Mouse (Mus musculus): ENCODE results near the gene Pabpn1. TPM values are rescaled to one million over a fixed set of nuclear protein-coding genes. Genes with fewer than 3 reads are reported as not detected.
A peak's percentile ranks its signal among the peaks of the same experiment; 100 is the strongest.

Pabpn1 gene
- polyA plus RNA-seq, 1 experiment from 2014 or later = 165 TPM

DNA sequence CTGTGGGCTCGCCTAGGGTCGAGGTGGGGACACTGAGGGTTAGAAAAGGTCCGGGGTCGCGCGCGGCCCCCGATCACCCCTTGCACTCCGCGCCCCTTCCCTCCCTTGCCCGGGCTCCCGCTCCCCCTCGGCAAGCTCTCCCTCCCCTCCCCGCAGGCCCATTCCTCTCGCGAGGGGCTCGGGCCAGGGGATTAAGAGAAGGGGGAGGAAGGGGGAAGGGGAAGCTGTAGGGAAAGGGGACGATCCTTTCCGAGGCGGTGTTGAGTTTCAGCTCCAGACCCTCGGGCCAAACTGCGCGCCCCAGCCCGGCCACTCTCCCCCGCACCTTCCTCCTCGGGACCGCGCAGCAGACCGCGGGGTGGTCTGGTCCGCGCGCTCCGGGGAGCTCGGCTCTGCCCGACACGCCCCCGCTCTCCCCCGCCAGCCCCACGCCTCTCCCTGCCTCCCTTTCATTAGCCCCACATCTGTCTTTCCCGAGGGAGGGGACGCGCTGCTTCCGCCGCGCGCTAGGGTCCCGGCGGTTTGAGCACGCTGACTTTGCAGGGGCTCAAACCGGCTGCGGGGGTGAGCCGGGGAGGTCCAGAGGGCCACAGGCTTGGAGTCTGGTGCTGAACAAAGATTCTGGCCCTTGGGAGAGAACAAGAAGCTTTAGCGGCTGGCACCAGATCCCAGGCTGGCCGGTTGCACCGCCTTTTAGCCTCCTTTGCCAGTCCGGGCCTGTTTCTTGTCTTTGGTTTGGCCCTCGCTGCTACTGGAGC is 34.3 kb downstream of the Pabpn1 start:
- Histone ChIP-seq H3K4me1 (replicated peaks) (peaks cover 45% of the 10 kb centered on the region), H3K27ac (peak overlapping the region; percentile 90), H3K9me3 (peaks cover under 1% of the 10 kb centered on the region; the same call in 1 of the 2 replicates), H3K27me3 (peaks cover 7% of the 10 kb centered on the region; the same call in 1 of the 2 replicates), H3K36me3 (peaks cover 7% of the 10 kb centered on the region), H3K4me2 (peak overlapping the region; percentile 94), H3K9ac (peak overlapping the region; percentile 87), H3K4me3 (peak overlapping the region; percentile 58)
- WGBS = under 1% methylated on average over 46 of the region's 58 CpGs
- peak; percentile 67 for ATAC-seq (ENCODE audit: low FRiP score)

DNA sequence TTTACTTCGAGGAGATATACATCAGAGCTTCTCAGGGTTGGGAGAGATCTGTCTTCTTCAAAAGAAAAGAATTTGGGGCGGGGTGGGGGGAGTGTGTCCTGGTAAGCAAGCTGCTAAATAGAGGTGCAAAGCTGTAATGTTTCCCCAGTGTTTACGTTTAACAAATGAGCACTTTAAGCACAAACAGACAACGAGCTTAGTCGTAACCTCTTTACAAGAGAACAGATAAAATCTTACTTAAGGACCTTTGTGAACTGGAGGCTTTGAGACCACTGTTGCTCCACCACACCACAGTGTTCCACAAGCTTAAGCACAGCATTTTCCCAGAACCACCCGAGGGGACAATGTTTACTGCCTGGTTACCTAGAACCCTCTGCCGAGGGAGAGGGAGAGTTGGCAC is 35.0 kb downstream of the Pabpn1 start:
- Histone ChIP-seq H3K36me3 (no peaks in the 10 kb centered on the region), H3K4me2 (peak overlapping the region; percentile 94), H3K9ac (peak overlapping the region; percentile 87; the same call in 1 of the 2 replicates), H3K9me3 (no peaks in the 10 kb centered on the region), H3K4me1 (replicated peaks) (peaks cover 45% of the 10 kb centered on the region), H3K27ac (peak overlapping the region; percentile 90), H3K27me3 (peaks cover 7% of the 10 kb centered on the region; the same call in 1 of the 2 replicates), H3K4me3 (peak overlapping the region; percentile 58)
- WGBS = 20% methylated on average over 7 of the region's 7 CpGs
- ATAC-seq (ENCODE audit: low FRiP score) = no peak

DNA sequence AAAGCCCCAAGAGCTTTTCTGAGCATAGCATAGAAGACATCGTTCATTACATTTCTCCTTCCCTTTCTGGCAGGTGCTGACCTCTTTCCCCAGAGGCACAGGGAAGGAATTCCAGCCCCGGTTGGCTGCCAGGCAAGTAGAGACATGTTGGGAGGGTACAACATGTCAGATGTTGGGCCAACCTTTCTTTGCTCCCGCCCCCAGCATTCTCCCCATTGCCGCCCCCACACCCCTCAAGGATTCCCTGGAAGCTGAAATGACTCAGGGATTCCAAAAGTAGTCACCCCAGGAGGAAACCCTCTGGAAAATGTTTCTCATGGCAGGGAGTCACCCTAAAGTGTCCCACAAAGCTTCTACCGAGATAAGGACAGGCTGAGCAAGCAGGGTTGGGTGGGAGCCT is 37.5 kb downstream of the Pabpn1 start:
- Histone ChIP-seq H3K36me3 (no peaks in the 10 kb centered on the region), H3K27ac (no peak overlapping the region), H3K27me3 (peaks cover 7% of the 10 kb centered on the region; the same call in 1 of the 2 replicates), H3K4me2 (no peak overlapping the region), H3K4me1 (replicated peaks) (peaks cover 46% of the 10 kb centered on the region), H3K4me3 (no peak overlapping the region), H3K9ac (no peak overlapping the region), H3K9me3 (no peaks in the 10 kb centered on the region)
- whole genome bisulfite sequencing = 74% methylated on average over 5 of the region's 5 CpGs
- ATAC-seq (ENCODE audit: low FRiP score) = no peak

DNA sequence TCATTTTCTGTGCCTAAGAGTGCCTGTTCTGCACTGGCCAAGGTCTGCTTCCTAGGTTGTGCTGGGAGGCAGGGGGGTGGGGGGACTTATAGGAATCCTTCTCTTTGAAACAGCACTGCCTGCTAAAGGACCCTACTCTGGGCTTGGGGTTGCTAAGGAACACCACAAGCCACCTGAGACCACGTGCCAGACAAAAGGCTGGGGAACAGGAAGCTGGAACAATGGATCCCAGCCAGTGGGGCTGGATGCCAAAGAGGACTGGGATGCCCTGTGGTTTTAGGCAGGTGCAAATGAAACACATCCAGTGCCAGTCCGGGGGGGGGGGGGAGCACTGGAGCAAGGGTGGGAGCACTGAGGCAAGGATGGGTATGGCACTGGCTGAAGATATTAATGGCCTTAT is 38.1 kb downstream of the Pabpn1 start:
- ATAC-seq (ENCODE audit: low FRiP score) = no peak
- no peak overlapping the region for H3K4me3 ChIP-seq
- no peak overlapping the region; the same call in 1 of the 2 replicates for H3K27ac ChIP-seq
- H3K9ac ChIP-seq = no peak overlapping the region
- H3K9me3 ChIP-seq = no peaks in the 10 kb centered on the region
- H3K4me1 ChIP-seq (replicated peaks) = peaks cover 40% of the 10 kb centered on the region
- H3K27me3 ChIP-seq = peaks cover 7% of the 10 kb centered on the region; the same call in 1 of the 2 replicates
- no peak overlapping the region for H3K4me2 ChIP-seq
- WGBS = 19% methylated on average over 2 of the region's 2 CpGs
- H3K36me3 ChIP-seq = no peaks in the 10 kb centered on the region

DNA sequence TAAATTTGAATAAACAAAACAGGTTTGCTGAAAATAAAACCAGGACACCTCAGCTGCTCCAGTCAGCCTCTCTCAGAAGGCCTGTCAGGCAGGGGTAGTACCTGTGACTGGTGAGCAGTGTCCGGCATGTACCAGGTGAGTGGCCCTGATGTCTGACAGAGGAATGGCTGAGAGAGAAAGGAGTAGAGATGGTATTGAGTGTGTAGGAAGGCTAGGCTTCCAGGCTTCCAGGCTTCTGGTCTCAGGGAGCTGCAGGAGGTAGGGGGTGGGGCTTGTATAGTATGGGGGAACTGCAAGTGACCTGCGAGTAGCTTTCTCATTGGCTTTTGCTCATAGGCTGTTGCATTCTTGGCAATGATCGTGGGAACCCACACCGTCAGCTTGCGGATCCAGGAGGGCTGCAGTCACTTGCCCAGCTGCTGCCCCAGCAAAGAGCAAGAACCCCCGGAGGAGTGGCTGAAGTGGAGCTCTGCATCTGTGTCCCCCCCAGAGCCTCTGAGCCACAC is 40.4 kb downstream of the Pabpn1 start, which contains the start of gene Il25:
Gene Il25 (plus strand): TSS at position 51 of the 506 bp plus-strand sequence.
- H3K4me2 ChIP-seq = peak within 1 kb of the TSS; percentile 23
- peak within 1 kb of the TSS; percentile 26; the same call in 1 of the 2 replicates for H3K9ac ChIP-seq
- WGBS = 24% methylated on average over 6 of the region's 6 CpGs
- no peaks in the 10 kb centered on the region for H3K36me3 ChIP-seq
- ATAC-seq (ENCODE audit: low FRiP score) = no peak
- no peak within 1 kb of the TSS for H3K27ac ChIP-seq
- no peaks in the 10 kb centered on the region for H3K9me3 ChIP-seq
- H3K27me3 ChIP-seq = peaks cover 10% of the 10 kb centered on the region; the same call in 1 of the 2 replicates
- H3K4me1 ChIP-seq (replicated peaks) = peaks cover 32% of the 10 kb centered on the region
- no peak within 1 kb of the TSS for H3K4me3 ChIP-seq

DNA sequence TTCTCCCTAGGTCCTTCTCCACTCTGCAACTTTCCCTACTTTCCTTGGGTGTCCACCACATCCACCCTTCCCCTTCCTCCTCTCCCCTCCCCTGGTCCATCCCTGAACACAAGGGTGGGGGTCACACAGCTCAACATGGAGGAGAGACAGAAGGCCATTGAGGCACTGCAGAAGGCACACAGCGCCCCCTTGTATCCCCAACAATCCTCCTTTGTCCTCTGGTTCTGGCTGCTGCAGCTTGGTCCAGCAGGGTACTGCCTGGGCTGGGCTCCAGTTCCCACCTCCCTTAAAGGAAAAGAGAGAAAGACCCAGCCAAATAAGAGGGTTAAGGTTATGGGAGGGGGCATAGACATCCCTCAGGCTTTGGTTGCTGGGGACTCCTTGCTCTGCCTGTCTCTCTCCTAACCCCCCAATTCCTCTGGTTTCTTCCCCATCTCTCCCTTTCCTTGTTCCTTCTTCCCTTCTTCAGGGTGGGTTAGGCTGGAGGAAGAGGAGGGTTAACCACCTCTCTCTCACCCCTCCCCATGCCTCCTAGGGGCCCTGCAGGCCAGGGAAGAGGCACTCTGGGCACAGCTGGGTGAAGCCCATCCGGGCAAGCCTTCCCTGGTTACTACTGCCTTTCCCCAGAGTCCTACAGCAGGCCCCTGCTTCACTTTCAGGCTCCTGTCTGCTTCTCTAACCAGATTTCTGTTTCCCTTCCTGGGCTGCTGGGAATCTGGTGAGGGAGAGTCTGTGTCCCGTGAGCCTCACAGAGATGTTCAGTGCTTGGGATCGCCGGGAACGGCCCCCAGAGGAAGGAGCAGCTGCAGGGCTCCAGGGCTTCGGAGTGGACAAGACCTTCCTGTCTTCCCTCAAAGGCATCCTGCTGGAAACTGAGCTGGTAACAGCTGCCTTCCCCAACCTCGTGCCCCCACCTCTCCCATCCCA is 43.9 kb downstream of the Pabpn1 start, which contains the start of gene Cmtm5:
Gene Cmtm5 (plus strand): TSS at position 358 of the 927 bp plus-strand sequence.
- peaks cover 22% of the 10 kb centered on the region for H3K4me1 ChIP-seq (replicated peaks)
- H3K4me2 ChIP-seq = peak within 1 kb of the TSS; percentile 6; the same call in 1 of the 2 replicates
- H3K27me3 ChIP-seq = 0 out of 2 replicates have a peak, but pooled peaks cover 4% of the 10 kb centered on the region
- peak; percentile 55 for ATAC-seq (ENCODE audit: low FRiP score)
- WGBS = 25% methylated on average over 8 of the region's 8 CpGs
- no peaks in the 10 kb centered on the region for H3K36me3 ChIP-seq
- no peak within 1 kb of the TSS for H3K4me3 ChIP-seq
- peak within 1 kb of the TSS; percentile 21 for H3K9ac ChIP-seq
- peak within 1 kb of the TSS; percentile 75 for H3K27ac ChIP-seq
- no peaks in the 10 kb centered on the region for H3K9me3 ChIP-seq

DNA sequence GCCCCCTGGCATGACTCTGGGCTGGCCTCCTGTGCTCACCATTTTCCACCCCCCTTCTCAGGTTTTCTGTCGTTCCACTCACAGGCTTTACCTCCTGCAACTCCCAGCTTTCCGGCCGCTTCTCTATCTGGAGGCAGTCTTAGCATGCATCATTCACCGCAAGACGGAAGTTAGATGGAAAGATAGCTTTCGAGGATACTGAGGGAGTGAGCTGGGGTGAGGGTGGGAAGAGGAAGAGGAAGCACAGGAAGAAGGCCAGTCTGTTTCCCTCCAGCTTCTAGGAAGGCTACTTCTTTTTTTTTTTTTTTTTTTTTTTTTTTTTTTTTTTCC is 44.5 kb downstream of the Pabpn1 start:
- Histone ChIP-seq H3K9me3 (no peaks in the 10 kb centered on the region), H3K27me3 (0 out of 2 replicates have a peak, but pooled peaks cover 6% of the 10 kb centered on the region), H3K4me1 (replicated peaks) (peaks cover 22% of the 10 kb centered on the region), H3K4me2 (peak overlapping the region; percentile 6; the same call in 1 of the 2 replicates), H3K4me3 (no peak overlapping the region), H3K27ac (peak overlapping the region; percentile 75), H3K9ac (peak overlapping the region; percentile 21; the same call in 1 of the 2 replicates), H3K36me3 (no peaks in the 10 kb centered on the region)
- WGBS = 52% methylated on average over 6 of the region's 6 CpGs
- ATAC-seq (ENCODE audit: low FRiP score) = no peak

DNA sequence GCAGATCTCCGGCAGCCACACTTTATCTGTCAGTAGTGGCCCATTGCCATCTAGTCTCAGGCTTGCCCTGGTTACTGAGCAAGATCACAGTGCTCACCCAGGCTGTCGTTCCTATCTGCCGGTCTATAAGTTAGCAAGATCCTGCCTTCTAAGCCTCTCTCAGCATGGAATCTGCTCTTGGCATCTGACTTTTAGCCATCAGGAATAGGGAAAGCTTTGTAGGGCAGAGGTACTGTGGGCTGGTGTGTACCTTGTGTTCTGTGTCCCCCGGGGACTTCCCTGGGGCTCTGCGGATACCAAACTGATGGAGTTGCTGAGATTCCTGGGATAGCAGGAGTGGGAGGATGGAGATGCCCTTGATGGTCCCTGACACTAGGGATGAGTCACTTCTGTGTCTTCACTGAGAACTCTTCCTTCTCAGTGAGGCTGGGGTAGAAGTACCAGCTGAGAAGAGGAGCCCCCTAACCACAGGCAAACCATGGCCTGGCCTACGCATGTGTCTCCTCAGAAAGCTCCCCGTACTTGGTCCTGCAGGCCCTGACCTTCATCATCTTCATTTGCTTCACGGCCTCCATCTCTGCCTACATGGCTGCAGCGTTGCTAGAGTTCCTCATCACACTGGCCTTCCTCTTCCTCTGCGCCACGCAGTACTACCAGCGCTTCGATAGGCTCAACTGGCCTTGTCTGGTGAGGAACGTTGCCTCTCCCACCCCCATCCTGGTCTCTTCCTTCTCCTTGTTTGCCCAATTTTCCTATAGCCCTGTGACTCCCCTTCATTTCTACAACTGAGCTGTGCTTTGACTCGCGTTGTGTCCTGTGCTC is 45.3 kb downstream of the Pabpn1 start:
- 0 out of 2 replicates have a peak, but pooled peaks cover 6% of the 10 kb centered on the region for H3K27me3 ChIP-seq
- ATAC-seq (ENCODE audit: low FRiP score) = no peak
- H3K9ac ChIP-seq = no peak overlapping the region
- peaks cover 21% of the 10 kb centered on the region for H3K4me1 ChIP-seq (replicated peaks)
- no peaks in the 10 kb centered on the region for H3K36me3 ChIP-seq
- H3K4me2 ChIP-seq = no peak overlapping the region
- no peaks in the 10 kb centered on the region for H3K9me3 ChIP-seq
- no peak overlapping the region for H3K27ac ChIP-seq
- 90% methylated on average over 16 of the region's 16 CpGs for WGBS
- H3K4me3 ChIP-seq = no peak overlapping the region

DNA sequence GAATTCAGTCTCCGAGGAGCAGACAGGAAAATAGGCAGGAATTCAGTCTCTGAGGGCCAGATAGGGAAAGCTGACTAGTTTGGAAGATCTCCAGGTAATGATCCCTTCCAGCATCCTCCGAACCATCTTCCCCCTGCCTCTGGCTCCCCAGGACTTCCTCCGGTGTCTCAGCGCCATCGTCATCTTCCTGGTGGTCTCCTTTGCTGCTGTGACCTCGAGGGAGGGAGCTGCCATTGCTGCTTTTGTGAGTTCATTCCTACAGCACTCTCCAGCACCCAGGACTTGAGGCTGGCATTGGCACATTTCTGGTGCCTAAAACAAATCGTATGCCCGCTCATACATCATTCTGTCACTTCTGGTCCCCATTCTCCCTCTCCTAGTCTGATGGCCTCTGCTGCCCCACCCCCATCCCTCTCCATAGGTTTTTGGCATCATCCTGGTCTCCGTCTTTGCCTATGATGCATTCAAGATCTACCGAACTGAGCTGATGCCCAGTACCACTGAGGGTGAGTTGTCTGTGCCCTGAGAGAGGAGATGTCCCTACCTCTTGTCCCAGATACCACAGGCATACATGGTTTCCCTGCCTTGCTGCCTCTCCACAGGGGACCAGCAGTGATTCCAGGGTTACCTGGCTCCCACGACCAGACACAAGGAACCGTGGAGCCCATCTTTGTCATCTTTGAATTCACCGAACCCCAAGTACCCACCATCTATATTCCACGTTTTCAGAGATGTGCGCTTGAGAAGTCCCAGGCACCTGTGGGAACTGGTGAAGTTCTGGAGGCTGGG is 46.3 kb downstream of the Pabpn1 start:
- H3K9ac ChIP-seq = no peak overlapping the region
- H3K4me3 ChIP-seq = no peak overlapping the region
- ATAC-seq (ENCODE audit: low FRiP score) = no peak
- no peaks in the 10 kb centered on the region for H3K9me3 ChIP-seq
- no peaks in the 10 kb centered on the region for H3K36me3 ChIP-seq
- 0 out of 2 replicates have a peak, but pooled peaks cover 6% of the 10 kb centered on the region for H3K27me3 ChIP-seq
- WGBS = 77% methylated on average over 15 of the region's 15 CpGs
- H3K27ac ChIP-seq = no peak overlapping the region
- no peak overlapping the region for H3K4me2 ChIP-seq
- peaks cover 14% of the 10 kb centered on the region for H3K4me1 ChIP-seq (replicated peaks)

DNA sequence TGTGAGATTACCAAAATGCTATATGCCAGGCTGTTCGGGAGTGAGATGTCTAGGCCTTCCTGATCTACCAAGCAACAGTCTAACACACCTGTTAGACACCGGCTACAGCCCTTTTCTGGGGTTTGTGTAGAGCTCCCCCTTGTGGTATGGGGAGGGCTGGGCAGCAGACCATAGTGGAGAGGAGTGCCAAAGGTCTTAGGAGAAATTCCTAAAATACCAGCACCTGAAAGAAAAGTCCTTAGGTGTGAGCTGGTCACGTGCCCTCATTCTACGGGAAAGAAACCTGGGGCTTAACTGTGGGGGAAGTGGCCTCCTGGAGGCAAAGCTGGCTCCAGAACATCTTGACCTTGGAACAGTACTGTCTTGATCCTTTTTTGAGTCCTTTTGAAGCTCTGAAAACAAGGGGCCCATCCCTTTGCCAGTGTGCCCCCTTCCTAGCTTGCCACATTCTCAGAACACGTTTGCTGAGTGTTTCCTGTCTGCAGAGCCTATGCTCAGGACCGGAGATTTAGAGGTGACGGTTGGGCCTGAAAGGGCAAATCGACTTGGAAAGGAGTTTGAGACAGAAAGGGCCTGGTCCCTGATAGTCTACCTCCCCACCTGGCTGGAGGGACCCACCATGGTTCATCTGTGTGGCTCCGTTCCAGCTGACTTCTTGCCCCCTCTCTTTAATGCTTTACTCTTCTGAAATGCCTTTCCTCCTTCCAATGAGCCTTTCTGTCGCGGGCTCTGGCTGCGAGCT is 47.3 kb downstream of the Pabpn1 start:
- no peak for ATAC-seq (ENCODE audit: low FRiP score)
- Histone ChIP-seq H3K4me1 (replicated peaks) (peaks cover 14% of the 10 kb centered on the region), H3K4me3 (no peak overlapping the region), H3K4me2 (no peak overlapping the region), H3K36me3 (no peaks in the 10 kb centered on the region), H3K9me3 (no peaks in the 10 kb centered on the region), H3K27ac (no peak overlapping the region), H3K9ac (no peak overlapping the region), H3K27me3 (0 out of 2 replicates have a peak, but pooled peaks cover 6% of the 10 kb centered on the region)
- 53% methylated on average over 12 of the region's 12 CpGs for WGBS
